Mouse (Mus musculus): ENCODE results near the gene Pde1a. TPM values are rescaled to one million over a fixed set of nuclear protein-coding genes. Genes with fewer than 3 reads are reported as not detected.

Gene Pde1a
- polyA plus RNA-seq, 1 experiment, result 0.67 TPM

- Histone ChIP-seq H3K27me3 (ENCODE audit: control insufficient read depth, insufficient read depth, insufficient read length) (no peaks in the 10 kb centered on the region), H3K4me2 (ENCODE audit: low read depth) (no peak overlapping the region), H3K79me2 (ENCODE audit: control insufficient read depth, insufficient read depth) (no peaks in the 10 kb centered on the region), H3K36me3 (ENCODE audit: control insufficient read depth, insufficient read depth) (no peaks in the 10 kb centered on the region), H3K4me3 (no peak overlapping the region), H3ac (ENCODE audit: control insufficient read depth, insufficient read length) (no peak overlapping the region)
- TF ChIP-seq SRF (IDR thresholded peaks at IDR 0.05; ENCODE audit: control insufficient read depth, insufficient read length, low read depth) (no peak), USF1 (IDR thresholded peaks at IDR 0.05; ENCODE audit: low read depth) (no peak), CEBPB (IDR thresholded peaks at IDR 0.05; ENCODE audit: insufficient read depth, poor library complexity, severe bottlenecking) (no peak)
Measured at GRCm38 (mm10) chr2:79798627-79799026, 330.6 kb downstream of the Pde1a start.

- H3K79me2 ChIP-seq (ENCODE audit: control insufficient read depth, insufficient read depth), result no peaks in the 10 kb centered on the region
- TF ChIP-seq TCF12 (IDR thresholded peaks at IDR 0.05; ENCODE audit: insufficient read depth, poor library complexity, severe bottlenecking), result no peak
- no peak overlapping the region for H3ac ChIP-seq (ENCODE audit: control insufficient read depth, insufficient read length)
- H3K4me3 ChIP-seq, result no peak overlapping the region
- no peaks in the 10 kb centered on the region for H3K27me3 ChIP-seq (ENCODE audit: control insufficient read depth, insufficient read depth, insufficient read length)
- H3K36me3 ChIP-seq (ENCODE audit: control insufficient read depth, insufficient read depth), result no peaks in the 10 kb centered on the region
- H3K4me2 ChIP-seq (ENCODE audit: low read depth), result no peak overlapping the region
Measured at GRCm38 (mm10) chr2:79797444-79797843, 331.8 kb downstream of the Pde1a start.

GRCm38 (mm10) chr2:79793186-79793585 is 336.1 kb downstream of the Pde1a start:
- Histone ChIP-seq H3K27me3 (ENCODE audit: control insufficient read depth, insufficient read depth, insufficient read length) (no peaks in the 10 kb centered on the region), H3K36me3 (ENCODE audit: control insufficient read depth, insufficient read depth) (no peaks in the 10 kb centered on the region), H3K4me2 (ENCODE audit: low read depth) (no peak overlapping the region), H3K79me2 (ENCODE audit: control insufficient read depth, insufficient read depth) (no peaks in the 10 kb centered on the region), H3ac (ENCODE audit: control insufficient read depth, insufficient read length) (no peak overlapping the region), H3K4me3 (no peak overlapping the region)
- TF ChIP-seq CEBPB (IDR thresholded peaks at IDR 0.05; ENCODE audit: insufficient read depth, poor library complexity, severe bottlenecking), result no peak
- TF ChIP-seq TCF12 (IDR thresholded peaks at IDR 0.05; ENCODE audit: insufficient read depth, poor library complexity, severe bottlenecking), result no peak

- Histone ChIP-seq H3K79me2 (ENCODE audit: control insufficient read depth, insufficient read depth) (no peaks in the 10 kb centered on the region), H3K4me2 (ENCODE audit: low read depth) (no peak overlapping the region), H3K4me3 (no peak overlapping the region), H3K27me3 (ENCODE audit: control insufficient read depth, insufficient read depth, insufficient read length) (peaks cover 8% of the 10 kb centered on the region), H3ac (ENCODE audit: control insufficient read depth, insufficient read length) (no peak overlapping the region), H3K36me3 (ENCODE audit: control insufficient read depth, insufficient read depth) (no peaks in the 10 kb centered on the region)
- TF ChIP-seq MYOG (IDR thresholded peaks at IDR 0.05; ENCODE audit: control insufficient read depth in 1 of 3, insufficient read depth in 1 of 3, insufficient read length in 2 of 3, low read depth in 2 of 3) (no peak), MYOD1 (IDR thresholded peaks at IDR 0.05; ENCODE audit: control insufficient read depth in 1 of 3, insufficient read length in 2 of 3, low read depth in 2 of 3) (no peak), TCF3 (IDR thresholded peaks at IDR 0.05; ENCODE audit: insufficient read length, low read depth) (no peak), REST (IDR thresholded peaks at IDR 0.05; ENCODE audit: insufficient read depth, insufficient read length) (no peak), SRF (IDR thresholded peaks at IDR 0.05; ENCODE audit: control insufficient read depth, insufficient read length, low read depth) (no peak), POLR2AphosphoS2 (IDR thresholded peaks at IDR 0.05; ENCODE audit: insufficient read length, low read depth) (no peak), MAX (IDR thresholded peaks at IDR 0.05; ENCODE audit: low read depth) (no peak), CEBPB (IDR thresholded peaks at IDR 0.05; ENCODE audit: insufficient read depth, poor library complexity, severe bottlenecking) (no peak), USF1 (IDR thresholded peaks at IDR 0.05; ENCODE audit: low read depth) (no peak), TCF12 (IDR thresholded peaks at IDR 0.05; ENCODE audit: insufficient read depth, poor library complexity, severe bottlenecking) (no peak), POLR2A (IDR thresholded peaks at IDR 0.05; ENCODE audit: insufficient read length, low read depth) (no peak), E2F4 (IDR thresholded peaks at IDR 0.05; ENCODE audit: insufficient read depth) (no peak)
Measured at GRCm38 (mm10) chr2:79786467-79786866, 342.8 kb downstream of the Pde1a start.

- Histone ChIP-seq H3K4me3 (no peak overlapping the region), H3K27me3 (ENCODE audit: control insufficient read depth, insufficient read depth, insufficient read length) (peaks cover 8% of the 10 kb centered on the region), H3K4me2 (ENCODE audit: low read depth) (no peak overlapping the region), H3K36me3 (ENCODE audit: control insufficient read depth, insufficient read depth) (no peaks in the 10 kb centered on the region), H3K79me2 (ENCODE audit: control insufficient read depth, insufficient read depth) (no peaks in the 10 kb centered on the region), H3ac (ENCODE audit: control insufficient read depth, insufficient read length) (no peak overlapping the region)
- TF ChIP-seq REST (IDR thresholded peaks at IDR 0.05; ENCODE audit: insufficient read depth, insufficient read length) (no peak), SRF (IDR thresholded peaks at IDR 0.05; ENCODE audit: control insufficient read depth, insufficient read length, low read depth) (no peak), TCF3 (IDR thresholded peaks at IDR 0.05; ENCODE audit: insufficient read length, low read depth) (no peak), TCF12 (IDR thresholded peaks at IDR 0.05; ENCODE audit: insufficient read depth, poor library complexity, severe bottlenecking) (no peak), POLR2AphosphoS2 (IDR thresholded peaks at IDR 0.05; ENCODE audit: insufficient read length, low read depth) (no peak), MYOD1 (IDR thresholded peaks at IDR 0.05; ENCODE audit: control insufficient read depth in 1 of 3, insufficient read length in 2 of 3, low read depth in 2 of 3) (no peak), MYOG (IDR thresholded peaks at IDR 0.05; ENCODE audit: control insufficient read depth in 1 of 3, insufficient read depth in 1 of 3, insufficient read length in 2 of 3, low read depth in 2 of 3) (no peak), CEBPB (IDR thresholded peaks at IDR 0.05; ENCODE audit: insufficient read depth, poor library complexity, severe bottlenecking) (no peak), MAX (IDR thresholded peaks at IDR 0.05; ENCODE audit: low read depth) (no peak), USF1 (IDR thresholded peaks at IDR 0.05; ENCODE audit: low read depth) (no peak), POLR2A (IDR thresholded peaks at IDR 0.05; ENCODE audit: insufficient read length, low read depth) (no peak), E2F4 (IDR thresholded peaks at IDR 0.05; ENCODE audit: insufficient read depth) (no peak)
Measured at GRCm38 (mm10) chr2:79785541-79786134, 343.6 kb downstream of the Pde1a start.

Other genes with a start within 250 kb of the Pde1a start
- not detected for gene Prdx6b, start 163.0 kb upstream of the Pde1a start, polyA plus RNA-seq (2012; fragmentation: generic; extraction: Trizol)
- gene Dnajc10, start 186.0 kb upstream of the Pde1a start, polyA plus RNA-seq (2012; fragmentation: generic; extraction: Trizol), result 31.4 TPM